Mouse (Mus musculus): ENCODE data around the gene Tnfaip6. TPM values are rescaled to one million over a fixed set of nuclear protein-coding genes. Genes with fewer than 3 reads are reported as not detected.

The Tnfaip6 gene
- polyA plus RNA-seq, 1 experiment from 2014 or later = 68.6 TPM

- 0 out of 2 replicates have a peak overlapping the region, but pooled peaks have one; percentile 15 for H3K27ac ChIP-seq (replicated peaks; ENCODE audit: low read depth, low read length)
- H3K4me2 ChIP-seq (ENCODE audit: low read depth, low read length) = peak overlapping the region; percentile 27; the same call in 1 of the 2 replicates
- no peaks in the 10 kb centered on the region for H3K27me3 ChIP-seq (ENCODE audit: control insufficient read depth, insufficient read depth, low read length)
- WGBS = 25% methylated on average over 5 of the region's 5 CpGs
- peak overlapping the region; percentile 64 for H3K9ac ChIP-seq (replicated peaks; ENCODE audit: low read length)
- DNase-seq (ENCODE audit: low spot score) = peak; percentile 34
- H3K9me3 ChIP-seq (replicated peaks; ENCODE audit: control insufficient read depth, low read length) = no peaks in the 10 kb centered on the region
- no peaks in the 10 kb centered on the region; the same call in 1 of the 2 replicates for H3K36me3 ChIP-seq (replicated peaks; ENCODE audit: control insufficient read depth, insufficient read depth, low read depth, low read length)
- H3K4me1 ChIP-seq (ENCODE audit: control insufficient read depth, insufficient read depth, low read length) = peaks cover 3% of the 10 kb centered on the region; the same call in 1 of the 2 replicates
- H3K4me3 ChIP-seq (ENCODE audit: low read depth, low read length) = peak overlapping the region; percentile 43
- ATAC-seq (replicated peaks; ENCODE audit: insufficient number of reproducible peaks, low FRiP score, low TSS enrichment, low read depth) = no peak
Observed at GRCm38 (mm10) chr2:52038558-52038957, 749 bp downstream of the Tnfaip6 start.

GRCm38 (mm10) chr2:52039083-52039801 is 1.4 kb downstream of the Tnfaip6 start:
- no peaks in the 10 kb centered on the region for H3K27me3 ChIP-seq (ENCODE audit: control insufficient read depth, insufficient read depth, low read length)
- peaks cover 3% of the 10 kb centered on the region; the same call in 1 of the 2 replicates for H3K4me1 ChIP-seq (ENCODE audit: control insufficient read depth, insufficient read depth, low read length)
- WGBS = 18% methylated on average over 8 of the region's 8 CpGs
- peak overlapping the region; percentile 33 for H3K9ac ChIP-seq (replicated peaks; ENCODE audit: low read length)
- H3K9me3 ChIP-seq (replicated peaks; ENCODE audit: control insufficient read depth, low read length) = no peaks in the 10 kb centered on the region
- H3K36me3 ChIP-seq (replicated peaks; ENCODE audit: control insufficient read depth, insufficient read depth, low read depth, low read length) = peaks cover 4% of the 10 kb centered on the region
- H3K27ac ChIP-seq (replicated peaks; ENCODE audit: low read depth, low read length) = peak overlapping the region; percentile 63
- peak; percentile 93 for DNase-seq (ENCODE audit: low spot score)
- peak overlapping the region; percentile 25; the same call in 1 of the 2 replicates for H3K4me2 ChIP-seq (ENCODE audit: low read depth, low read length)
- ATAC-seq (replicated peaks; ENCODE audit: insufficient number of reproducible peaks, low FRiP score, low TSS enrichment, low read depth) = peak; percentile 77; the same call in 1 of the 2 replicates
- peak overlapping the region; percentile 31 for H3K4me3 ChIP-seq (ENCODE audit: low read depth, low read length)

GRCm38 (mm10) chr2:52042132-52042531 is 4.3 kb downstream of the Tnfaip6 start:
- H3K36me3 ChIP-seq (replicated peaks; ENCODE audit: control insufficient read depth, insufficient read depth, low read depth, low read length) = peaks cover 4% of the 10 kb centered on the region
- H3K4me1 ChIP-seq (ENCODE audit: control insufficient read depth, insufficient read depth, low read length) = peaks cover 3% of the 10 kb centered on the region; the same call in 1 of the 2 replicates
- H3K9ac ChIP-seq (replicated peaks; ENCODE audit: low read length) = no peak overlapping the region
- no peak overlapping the region for H3K4me2 ChIP-seq (ENCODE audit: low read depth, low read length)
- ATAC-seq (replicated peaks; ENCODE audit: insufficient number of reproducible peaks, low FRiP score, low TSS enrichment, low read depth) = no peak
- 78% methylated on average over 3 of the region's 3 CpGs for WGBS
- no peak for DNase-seq (ENCODE audit: low spot score)
- no peak overlapping the region for H3K4me3 ChIP-seq (ENCODE audit: low read depth, low read length)
- no peak overlapping the region for H3K27ac ChIP-seq (replicated peaks; ENCODE audit: low read depth, low read length)
- no peaks in the 10 kb centered on the region for H3K27me3 ChIP-seq (ENCODE audit: control insufficient read depth, insufficient read depth, low read length)
- no peaks in the 10 kb centered on the region for H3K9me3 ChIP-seq (replicated peaks; ENCODE audit: control insufficient read depth, low read length)

- DNase-seq (ENCODE audit: low spot score) (no peak), ATAC-seq (replicated peaks; ENCODE audit: insufficient number of reproducible peaks, low FRiP score, low TSS enrichment, low read depth) (no peak)
- no peak overlapping the region for H3K4me3 ChIP-seq (ENCODE audit: low read depth, low read length)
- H3K27ac ChIP-seq (replicated peaks; ENCODE audit: low read depth, low read length) = no peak overlapping the region
- H3K36me3 ChIP-seq (replicated peaks; ENCODE audit: control insufficient read depth, insufficient read depth, low read depth, low read length) = peaks cover 4% of the 10 kb centered on the region
- no peak overlapping the region for H3K9ac ChIP-seq (replicated peaks; ENCODE audit: low read length)
- peaks cover 3% of the 10 kb centered on the region; the same call in 1 of the 2 replicates for H3K4me1 ChIP-seq (ENCODE audit: control insufficient read depth, insufficient read depth, low read length)
- H3K4me2 ChIP-seq (ENCODE audit: low read depth, low read length) = no peak overlapping the region
- whole genome bisulfite sequencing = 80% methylated on average over 5 of the region's 5 CpGs
- H3K9me3 ChIP-seq (replicated peaks; ENCODE audit: control insufficient read depth, low read length) = no peaks in the 10 kb centered on the region
- H3K27me3 ChIP-seq (ENCODE audit: control insufficient read depth, insufficient read depth, low read length) = no peaks in the 10 kb centered on the region
Observed at GRCm38 (mm10) chr2:52042714-52043113, 4.9 kb downstream of the Tnfaip6 start.

GRCm38 (mm10) chr2:52043485-52043884 is 5.7 kb downstream of the Tnfaip6 start:
- no peak overlapping the region for H3K4me2 ChIP-seq (ENCODE audit: low read depth, low read length)
- no peak for ATAC-seq (replicated peaks; ENCODE audit: insufficient number of reproducible peaks, low FRiP score, low TSS enrichment, low read depth)
- H3K4me1 ChIP-seq (ENCODE audit: control insufficient read depth, insufficient read depth, low read length) = peaks cover 3% of the 10 kb centered on the region; the same call in 1 of the 2 replicates
- H3K4me3 ChIP-seq (ENCODE audit: low read depth, low read length) = no peak overlapping the region
- peaks cover 9% of the 10 kb centered on the region for H3K36me3 ChIP-seq (replicated peaks; ENCODE audit: control insufficient read depth, insufficient read depth, low read depth, low read length)
- H3K27me3 ChIP-seq (ENCODE audit: control insufficient read depth, insufficient read depth, low read length) = no peaks in the 10 kb centered on the region
- H3K9me3 ChIP-seq (replicated peaks; ENCODE audit: control insufficient read depth, low read length) = no peaks in the 10 kb centered on the region
- H3K9ac ChIP-seq (replicated peaks; ENCODE audit: low read length) = no peak overlapping the region
- no peak for DNase-seq (ENCODE audit: low spot score)
- H3K27ac ChIP-seq (replicated peaks; ENCODE audit: low read depth, low read length) = no peak overlapping the region
- WGBS = 89% methylated on average over 11 of the region's 11 CpGs

- WGBS = 87% methylated on average over 5 of the region's 5 CpGs
Observed at GRCm38 (mm10) chr2:52046032-52046431, 8.2 kb downstream of the Tnfaip6 start.

GRCm38 (mm10) chr2:52050823-52051222 is 13.0 kb downstream of the Tnfaip6 start:
- Histone ChIP-seq H3K4me2 (ENCODE audit: low read depth, low read length) (no peak overlapping the region), H3K4me1 (ENCODE audit: control insufficient read depth, insufficient read depth, low read length) (no peaks in the 10 kb centered on the region), H3K27ac (replicated peaks; ENCODE audit: low read depth, low read length) (no peak overlapping the region), H3K9ac (replicated peaks; ENCODE audit: low read length) (no peak overlapping the region), H3K36me3 (replicated peaks; ENCODE audit: control insufficient read depth, insufficient read depth, low read depth, low read length) (peaks cover 5% of the 10 kb centered on the region), H3K27me3 (ENCODE audit: control insufficient read depth, insufficient read depth, low read length) (no peaks in the 10 kb centered on the region), H3K9me3 (replicated peaks; ENCODE audit: control insufficient read depth, low read length) (no peaks in the 10 kb centered on the region), H3K4me3 (ENCODE audit: low read depth, low read length) (no peak overlapping the region)
- ATAC-seq (replicated peaks; ENCODE audit: insufficient number of reproducible peaks, low FRiP score, low TSS enrichment, low read depth) (no peak), DNase-seq (ENCODE audit: low spot score) (no peak)
- WGBS = 95% methylated on average over 11 of the region's 11 CpGs

More at GRCm38 (mm10) chr2:52046032-52046431, 8.2 kb downstream of the Tnfaip6 start:
- Histone ChIP-seq H3K9ac (replicated peaks; ENCODE audit: low read length) (no peak overlapping the region), H3K4me2 (ENCODE audit: low read depth, low read length) (no peak overlapping the region), H3K4me3 (ENCODE audit: low read depth, low read length) (no peak overlapping the region), H3K4me1 (ENCODE audit: control insufficient read depth, insufficient read depth, low read length) (peaks cover 3% of the 10 kb centered on the region; the same call in 1 of the 2 replicates), H3K9me3 (replicated peaks; ENCODE audit: control insufficient read depth, low read length) (no peaks in the 10 kb centered on the region), H3K36me3 (replicated peaks; ENCODE audit: control insufficient read depth, insufficient read depth, low read depth, low read length) (peaks cover 9% of the 10 kb centered on the region), H3K27ac (replicated peaks; ENCODE audit: low read depth, low read length) (no peak overlapping the region), H3K27me3 (ENCODE audit: control insufficient read depth, insufficient read depth, low read length) (no peaks in the 10 kb centered on the region)
- DNase-seq (ENCODE audit: low spot score) (no peak), ATAC-seq (replicated peaks; ENCODE audit: insufficient number of reproducible peaks, low FRiP score, low TSS enrichment, low read depth) (no peak)

- DNase-seq (ENCODE audit: low spot score) (no peak), ATAC-seq (replicated peaks; ENCODE audit: insufficient number of reproducible peaks, low FRiP score, low TSS enrichment, low read depth) (no peak)
- Histone ChIP-seq H3K4me3 (ENCODE audit: low read depth, low read length) (no peak overlapping the region), H3K9ac (replicated peaks; ENCODE audit: low read length) (no peak overlapping the region), H3K27me3 (ENCODE audit: control insufficient read depth, insufficient read depth, low read length) (no peaks in the 10 kb centered on the region), H3K27ac (replicated peaks; ENCODE audit: low read depth, low read length) (no peak overlapping the region), H3K4me2 (ENCODE audit: low read depth, low read length) (no peak overlapping the region), H3K9me3 (replicated peaks; ENCODE audit: control insufficient read depth, low read length) (no peaks in the 10 kb centered on the region), H3K4me1 (ENCODE audit: control insufficient read depth, insufficient read depth, low read length) (no peaks in the 10 kb centered on the region), H3K36me3 (replicated peaks; ENCODE audit: control insufficient read depth, insufficient read depth, low read depth, low read length) (peaks cover 5% of the 10 kb centered on the region)
- 85% methylated on average over 4 of the region's 4 CpGs for WGBS
Observed at GRCm38 (mm10) chr2:52052335-52052734, 14.5 kb downstream of the Tnfaip6 start.

All from embryonic facial prominence, embryonic 11.5 days (tissue).